In genomic region chr14:27351476-27352079, GRCm38 (mm10) we compare ENCODE assay signal across 8 mouse cellular contexts.
DNase-seq lines count a peak whose midpoint lies in the region; ATAC-seq and TF ChIP-seq lines count a peak whose summit lies in the region.

No protein-coding gene starts in this region.

- H3K4me1 ChIP-seq in thymus, adult 2 months (replicated peaks; ENCODE audit: control insufficient read depth, insufficient read depth, low read length) = peaks cover 35% of the 10 kb centered on the region
- H3K4me1 ChIP-seq in embryonic facial prominence, embryonic 10.5 days = peaks cover 17% of the 10 kb centered on the region
- H3K4me1 ChIP-seq in intestine, embryonic 16.5 days (ENCODE audit: control insufficient read depth, insufficient read depth, low read length) = peaks cover 32% of the 10 kb centered on the region
- H3K4me1 ChIP-seq in lung, postnatal 0 days (ENCODE audit: insufficient read depth, low read depth, low read length) = peaks cover 46% of the 10 kb centered on the region
- H3K4me1 ChIP-seq in forebrain, embryonic 15.5 days = no peaks in the 10 kb centered on the region

- ATAC-seq in intestine, embryonic 16.5 days = peak; percentile 66
- ATAC-seq in lung, postnatal 0 days = peak; percentile 56
- no peak for ATAC-seq in forebrain, embryonic 15.5 days (replicated peaks)
- ATAC-seq in frontal cortex, adult (ENCODE audit: low TSS enrichment) = no peak

- DNase-seq in thymus, adult 2 months = peak; percentile 37
- no peak for DNase-seq in thymus, postnatal 10 days (ENCODE audit: low spot score in 2 of 2)
- DNase-seq in embryonic facial prominence, embryonic 10.5 days (ENCODE audit: low spot score) = no peak
- peak; percentile 76 for DNase-seq in lung, postnatal 0 days (ENCODE audit: low spot score)
- peak; percentile 38 for DNase-seq in thymus, postnatal 14 days

- no peak for TF ChIP-seq POLR2A in thymus, adult 2 months (IDR thresholded peaks at IDR 0.05; ENCODE audit: control insufficient read depth, extremely low read depth, insufficient read depth, low read length, poor library complexity)

- TF ChIP-seq EP300 in lung, postnatal 0 days (IDR thresholded peaks at IDR 0.05) = no peak

- WGBS in thymus, adult 2 months = 20% methylated on average over 4 of the region's 4 CpGs
- 60% methylated on average over 4 of the region's 4 CpGs for WGBS in embryonic facial prominence, embryonic 10.5 days
- 23% methylated on average over 4 of the region's 4 CpGs for WGBS in intestine, embryonic 16.5 days
- 8% methylated on average over 4 of the region's 4 CpGs for WGBS in lung, postnatal 0 days
- WGBS in forebrain, embryonic 15.5 days = 80% methylated on average over 4 of the region's 4 CpGs

- no peaks in the 10 kb centered on the region for H3K36me3 ChIP-seq in thymus, adult 2 months (ENCODE audit: control insufficient read depth, insufficient read depth, low read length)
- no peaks in the 10 kb centered on the region for H3K36me3 ChIP-seq in embryonic facial prominence, embryonic 10.5 days (replicated peaks)
- H3K36me3 ChIP-seq in intestine, embryonic 16.5 days (ENCODE audit: control insufficient read depth, insufficient read depth, low read length) = no peaks in the 10 kb centered on the region
- H3K36me3 ChIP-seq in lung, postnatal 0 days (ENCODE audit: insufficient read depth, low read length) = no peaks in the 10 kb centered on the region
- no peaks in the 10 kb centered on the region for H3K36me3 ChIP-seq in forebrain, embryonic 15.5 days

- H3K4me3 ChIP-seq in thymus, adult 2 months (ENCODE audit: control insufficient read depth, insufficient read depth, low read length) = no peak overlapping the region
- H3K4me3 ChIP-seq in embryonic facial prominence, embryonic 10.5 days = no peak overlapping the region
- H3K4me3 ChIP-seq in intestine, embryonic 16.5 days (ENCODE audit: low read length) = no peak overlapping the region
- H3K4me3 ChIP-seq in lung, postnatal 0 days (ENCODE audit: low read depth, low read length) = no peak overlapping the region
- H3K4me3 ChIP-seq in forebrain, embryonic 15.5 days = no peak overlapping the region

- no peaks in the 10 kb centered on the region for H3K27me3 ChIP-seq in thymus, adult 2 months (ENCODE audit: control insufficient read depth, insufficient read depth, low read length)
- no peaks in the 10 kb centered on the region for H3K27me3 ChIP-seq in embryonic facial prominence, embryonic 10.5 days (replicated peaks; ENCODE audit: low read depth, poor library complexity, severe bottlenecking)
- H3K27me3 ChIP-seq in intestine, embryonic 16.5 days (replicated peaks; ENCODE audit: control insufficient read depth, insufficient read depth, low read length) = no peaks in the 10 kb centered on the region
- H3K27me3 ChIP-seq in lung, postnatal 0 days (replicated peaks; ENCODE audit: insufficient read depth, low read length) = no peaks in the 10 kb centered on the region
- H3K27me3 ChIP-seq in forebrain, embryonic 15.5 days = no peaks in the 10 kb centered on the region

- no peaks in the 10 kb centered on the region for H3K9me3 ChIP-seq in embryonic facial prominence, embryonic 10.5 days
- H3K9me3 ChIP-seq in intestine, embryonic 16.5 days (ENCODE audit: control insufficient read depth, low read length) = no peaks in the 10 kb centered on the region
- H3K9me3 ChIP-seq in lung, postnatal 0 days (ENCODE audit: low read length) = no peaks in the 10 kb centered on the region
- no peaks in the 10 kb centered on the region for H3K9me3 ChIP-seq in forebrain, embryonic 15.5 days

- no peak for TF ChIP-seq CTCF in thymus, adult 2 months (IDR thresholded peaks at IDR 0.05; ENCODE audit: borderline replicate concordance, control insufficient read depth, extremely low read depth, insufficient read depth, low read length, poor library complexity)
- TF ChIP-seq CTCF in lung, postnatal 0 days (IDR thresholded peaks at IDR 0.05) = no peak

- H3K9ac ChIP-seq in intestine, embryonic 16.5 days (ENCODE audit: low read depth, low read length) = no peak overlapping the region
- H3K9ac ChIP-seq in lung, postnatal 0 days (replicated peaks; ENCODE audit: low read depth) = no peak overlapping the region
- no peak overlapping the region for H3K9ac ChIP-seq in forebrain, embryonic 15.5 days (replicated peaks)

- H3K4me2 ChIP-seq in intestine, embryonic 16.5 days (ENCODE audit: low read depth, low read length) = no peak overlapping the region
- no peak overlapping the region for H3K4me2 ChIP-seq in lung, postnatal 0 days (replicated peaks; ENCODE audit: low read depth, low read length)
- no peak overlapping the region for H3K4me2 ChIP-seq in forebrain, embryonic 15.5 days (replicated peaks)

- H3K27ac ChIP-seq in thymus, adult 2 months (ENCODE audit: control insufficient read depth, insufficient read depth, low read length) = peak overlapping the region; percentile 88
- H3K27ac ChIP-seq in embryonic facial prominence, embryonic 10.5 days (replicated peaks) = 0 out of 2 replicates have a peak overlapping the region, but pooled peaks have one; percentile 51
- peak overlapping the region; percentile 73 for H3K27ac ChIP-seq in intestine, embryonic 16.5 days (ENCODE audit: low read length)
- peak overlapping the region; percentile 90 for H3K27ac ChIP-seq in lung, postnatal 0 days (ENCODE audit: low read length)
- H3K27ac ChIP-seq in forebrain, embryonic 15.5 days (replicated peaks) = no peak overlapping the region

Comparison
In these comparisons a context has a peak if more than half of its experiments do, and no peak if none do; other contexts are left out.
1. DNase-seq: peak in thymus, adult 2 months (single experiment), lung, postnatal 0 days (single experiment) and thymus, postnatal 14 days (single experiment); none in thymus, postnatal 10 days (0 of 2) and embryonic facial prominence, embryonic 10.5 days (single experiment).
2. ATAC-seq: peak in intestine, embryonic 16.5 days (single experiment) and lung, postnatal 0 days (single experiment); none in forebrain, embryonic 15.5 days (single experiment) and frontal cortex, adult (single experiment).